Mouse (Mus musculus): ENCODE results near the gene Aldh1a3.
A peak's percentile ranks its signal among the peaks of the same experiment; 100 is the strongest.

The Aldh1a3 gene

GRCm38 (mm10) chr7:66427437-66428161 is at the start of gene Aldh1a3:
TSS of gene Aldh1a3 (minus strand) at chr7:66427517.
- no peak for DNase-seq

GRCm38 (mm10) chr7:66476289-66476688 is 49.0 kb upstream of the Aldh1a3 start:
- DNase-seq: no peak

DNA sequence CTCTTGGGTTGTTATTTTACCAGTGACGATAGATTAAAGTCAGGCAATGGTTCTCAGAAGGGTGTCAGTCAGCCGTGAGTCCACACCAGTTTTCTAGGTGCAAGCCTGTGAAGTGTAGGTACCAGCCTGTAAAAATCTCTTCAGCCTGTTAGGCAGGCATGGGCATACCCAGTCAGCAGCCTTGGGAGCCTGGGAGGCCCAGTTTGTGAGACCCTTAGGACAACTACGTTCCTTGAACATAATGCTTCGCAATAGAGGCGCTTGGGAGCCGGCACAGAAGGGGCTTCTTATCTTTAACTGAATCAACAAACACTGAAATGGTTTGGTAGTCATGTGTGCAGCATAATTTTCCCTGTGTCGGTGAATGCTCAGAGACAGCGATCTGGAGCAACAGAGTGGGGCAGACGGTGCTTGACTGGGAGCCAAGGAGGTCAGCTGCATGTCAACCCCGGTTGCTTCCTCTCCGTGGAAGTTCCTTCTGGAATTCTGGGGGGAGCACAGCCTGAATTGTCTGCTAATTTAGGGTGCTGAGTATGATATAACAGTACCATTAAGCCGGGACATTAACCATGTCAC is 44.4 kb upstream of the Aldh1a3 start:
- no peak for DNase-seq

- no peak for DNase-seq
Observed at GRCm38 (mm10) chr7:66466641-66467040, 39.3 kb upstream of the Aldh1a3 start.

GRCm38 (mm10) chr7:66465241-66465640 is 37.9 kb upstream of the Aldh1a3 start:
- DNase-seq: no peak

DNA sequence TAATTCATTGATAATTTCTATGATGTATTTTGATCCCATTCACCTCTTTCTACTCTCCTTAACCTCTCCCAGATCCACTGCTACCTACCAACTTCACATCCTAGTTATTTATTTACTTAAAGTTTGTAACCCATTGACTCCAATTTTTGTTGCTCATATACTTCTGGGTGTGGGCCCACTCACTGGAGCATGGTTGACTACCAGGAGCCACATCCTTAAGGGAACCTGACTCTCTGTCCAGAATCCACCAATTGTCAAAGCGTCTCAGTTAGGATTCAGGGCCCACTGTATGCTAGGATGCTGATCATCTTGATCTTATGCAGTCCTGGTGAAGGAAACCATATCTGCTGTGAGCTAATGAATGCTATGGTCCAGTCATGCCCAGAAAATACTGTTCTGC is 35.8 kb upstream of the Aldh1a3 start:
- DNase-seq: no peak

DNA sequence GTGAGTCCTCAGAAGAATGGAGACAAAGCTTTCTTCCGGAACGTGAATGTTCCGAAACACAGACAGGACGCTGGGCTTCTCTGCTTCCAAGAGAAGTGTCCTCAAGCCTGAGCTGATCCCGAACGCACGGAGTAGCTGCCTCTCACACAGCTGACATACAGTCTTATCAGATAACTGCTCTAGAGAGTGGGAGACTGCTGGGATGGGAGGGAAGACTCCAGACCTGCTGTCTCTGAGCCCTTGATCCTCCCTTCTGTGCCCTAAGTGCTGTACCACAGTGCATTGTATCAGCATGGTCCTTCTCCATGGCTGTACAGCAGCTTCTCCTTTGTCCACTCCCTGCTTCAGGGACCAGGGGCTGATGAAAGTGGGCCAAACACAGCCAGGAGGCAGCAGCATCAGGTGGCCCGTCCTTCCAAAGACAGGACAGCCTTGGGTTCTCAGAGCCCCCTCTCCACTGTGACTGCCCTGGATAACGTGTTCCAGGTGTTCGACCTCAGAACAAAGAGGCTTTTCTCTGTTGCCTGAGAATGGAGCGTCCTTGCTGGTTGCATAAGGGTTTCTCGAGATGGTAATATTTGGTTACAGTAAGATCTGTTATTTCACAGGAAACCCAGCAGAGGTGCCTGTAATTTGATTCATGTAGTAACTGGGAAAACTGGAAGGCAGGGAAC is 24.4 kb upstream of the Aldh1a3 start:
- DNase-seq: no peak

DNA sequence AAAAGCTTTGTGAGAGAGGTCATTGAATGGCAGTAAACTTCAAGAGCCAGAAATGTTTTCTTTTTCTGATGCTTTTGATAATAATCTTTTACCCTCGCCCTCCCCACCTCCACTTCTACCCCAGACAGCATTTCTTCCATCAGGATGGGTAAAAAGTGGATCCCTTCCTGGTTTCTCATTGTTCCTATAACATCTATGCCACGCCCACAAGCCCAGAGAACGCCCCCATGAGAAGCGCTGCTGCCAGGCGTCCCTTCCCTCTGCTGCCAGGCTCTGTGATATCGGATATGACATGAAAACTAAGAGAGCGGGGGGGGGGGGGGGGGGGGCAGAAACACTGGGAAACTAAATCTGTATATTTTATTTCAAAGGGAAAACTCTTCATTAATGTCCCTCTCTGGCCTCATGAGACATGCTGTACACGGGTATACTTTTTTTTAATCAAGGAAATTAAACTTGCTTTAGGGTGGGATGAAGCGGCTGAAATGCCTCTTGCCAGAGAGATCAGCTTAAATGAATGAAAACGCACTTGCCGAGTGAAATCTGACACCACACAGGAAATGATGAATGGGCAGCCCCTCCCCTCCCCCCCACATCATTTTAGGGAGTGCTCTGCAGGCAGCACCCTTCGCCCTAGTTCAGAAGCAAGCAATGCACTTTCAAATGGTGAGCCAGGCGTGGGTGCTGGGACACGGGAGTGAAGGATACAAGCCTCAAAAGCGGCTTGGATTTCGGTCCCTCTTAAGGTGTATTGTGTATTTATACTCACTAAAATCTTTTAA is 22.8 kb upstream of the Aldh1a3 start:
- no peak for DNase-seq

- DNase-seq: no peak
Observed at GRCm38 (mm10) chr7:66448786-66449540, 21.6 kb upstream of the Aldh1a3 start.

DNA sequence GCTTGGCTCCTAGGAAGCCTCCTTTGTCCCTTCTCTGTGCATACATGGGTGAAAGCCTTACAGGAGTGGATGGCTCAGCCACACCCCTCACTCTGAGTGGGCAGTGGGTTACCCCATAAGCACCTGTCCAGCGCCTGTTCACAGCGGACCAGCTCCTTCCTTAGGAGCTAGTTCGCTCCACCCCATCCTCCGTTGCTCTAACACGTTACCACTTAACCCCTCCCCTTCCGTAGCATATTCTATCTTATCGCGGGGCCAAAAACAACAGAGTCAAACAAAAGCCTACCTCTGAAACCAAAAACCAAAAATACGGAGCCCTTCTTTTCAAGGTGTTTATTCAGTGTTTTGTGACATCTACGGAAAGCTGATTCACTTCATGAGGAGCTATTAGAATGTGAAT is 21.0 kb upstream of the Aldh1a3 start:
- DNase-seq: no peak

DNA sequence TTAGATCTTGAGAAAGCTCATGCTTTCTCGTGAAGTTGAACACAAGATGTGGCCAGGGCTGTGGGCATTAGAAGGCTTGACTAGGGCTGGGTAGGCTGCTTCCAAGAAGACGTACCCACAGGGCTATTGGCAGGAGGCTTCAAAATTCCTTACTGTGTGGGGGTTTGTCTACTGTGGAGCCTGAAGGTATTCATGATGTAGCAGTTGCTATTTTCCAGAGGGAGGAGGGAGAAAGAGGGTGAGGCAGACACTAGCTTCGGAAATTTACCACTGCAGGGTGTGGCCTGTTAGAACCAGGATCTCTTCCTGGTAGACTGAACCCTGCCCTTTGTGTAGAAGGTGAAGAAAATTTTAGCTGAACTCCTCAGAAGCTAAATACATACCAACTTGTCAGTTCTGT is 19.5 kb upstream of the Aldh1a3 start:
- DNase-seq: no peak

DNA sequence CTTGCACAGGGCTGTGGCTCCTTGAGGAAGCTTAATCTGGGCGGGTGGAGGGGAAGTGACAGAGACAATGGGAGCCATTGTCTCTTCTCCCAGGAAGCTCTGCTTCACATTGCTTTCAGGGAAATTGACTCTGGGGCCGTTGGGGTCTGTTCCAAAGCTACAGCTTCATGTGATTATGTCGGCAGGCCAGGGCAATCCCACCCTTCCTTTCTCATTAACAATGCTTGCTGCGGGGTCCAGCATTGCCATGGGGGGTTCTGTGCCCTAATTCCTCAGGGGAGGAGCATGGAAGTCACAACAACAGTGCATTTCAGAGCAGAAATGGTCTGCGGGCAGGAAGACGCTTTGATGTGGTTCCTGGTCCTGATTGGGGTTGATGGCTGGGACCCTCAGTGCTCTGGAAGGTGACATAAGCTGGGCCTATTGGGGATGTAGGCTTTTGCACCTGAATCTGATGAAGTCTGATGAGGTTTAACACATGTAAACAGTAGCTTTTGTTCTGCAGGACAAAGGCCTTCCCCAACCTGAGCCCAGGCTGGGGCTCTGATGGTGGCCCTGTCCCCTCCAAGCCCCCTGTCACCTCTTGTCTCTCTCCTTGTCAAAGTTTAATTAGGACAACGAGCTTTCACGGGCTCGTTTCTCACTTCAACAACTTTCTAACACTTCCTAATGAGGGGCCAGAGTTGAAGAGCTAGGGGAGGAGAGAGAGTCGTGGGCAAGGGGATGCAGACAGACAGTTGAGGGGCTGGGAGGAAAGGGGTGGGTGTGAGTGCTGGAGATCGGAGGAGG is 18.0 kb upstream of the Aldh1a3 start:
- DNase-seq: no peak

DNA sequence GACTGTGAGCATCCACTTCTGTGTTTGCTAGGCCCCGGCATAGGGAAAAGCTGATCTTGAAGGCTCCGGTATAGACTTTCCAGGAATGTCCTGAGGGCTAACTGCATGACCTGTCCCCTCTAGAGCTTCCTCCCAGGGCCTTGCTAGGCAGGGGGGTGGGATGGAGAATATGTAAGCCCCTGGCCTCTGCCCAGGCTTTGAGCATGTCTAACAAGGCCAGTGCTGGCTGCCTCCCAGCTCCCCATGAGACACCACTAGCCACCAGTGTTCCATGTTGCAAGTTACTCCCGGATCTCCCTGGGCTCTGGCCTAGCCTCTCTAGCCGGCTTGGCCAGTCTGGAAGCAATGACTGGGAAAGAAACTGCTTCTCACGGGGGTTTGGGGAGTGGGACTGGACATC is 17.4 kb upstream of the Aldh1a3 start:
- no peak for DNase-seq

DNA sequence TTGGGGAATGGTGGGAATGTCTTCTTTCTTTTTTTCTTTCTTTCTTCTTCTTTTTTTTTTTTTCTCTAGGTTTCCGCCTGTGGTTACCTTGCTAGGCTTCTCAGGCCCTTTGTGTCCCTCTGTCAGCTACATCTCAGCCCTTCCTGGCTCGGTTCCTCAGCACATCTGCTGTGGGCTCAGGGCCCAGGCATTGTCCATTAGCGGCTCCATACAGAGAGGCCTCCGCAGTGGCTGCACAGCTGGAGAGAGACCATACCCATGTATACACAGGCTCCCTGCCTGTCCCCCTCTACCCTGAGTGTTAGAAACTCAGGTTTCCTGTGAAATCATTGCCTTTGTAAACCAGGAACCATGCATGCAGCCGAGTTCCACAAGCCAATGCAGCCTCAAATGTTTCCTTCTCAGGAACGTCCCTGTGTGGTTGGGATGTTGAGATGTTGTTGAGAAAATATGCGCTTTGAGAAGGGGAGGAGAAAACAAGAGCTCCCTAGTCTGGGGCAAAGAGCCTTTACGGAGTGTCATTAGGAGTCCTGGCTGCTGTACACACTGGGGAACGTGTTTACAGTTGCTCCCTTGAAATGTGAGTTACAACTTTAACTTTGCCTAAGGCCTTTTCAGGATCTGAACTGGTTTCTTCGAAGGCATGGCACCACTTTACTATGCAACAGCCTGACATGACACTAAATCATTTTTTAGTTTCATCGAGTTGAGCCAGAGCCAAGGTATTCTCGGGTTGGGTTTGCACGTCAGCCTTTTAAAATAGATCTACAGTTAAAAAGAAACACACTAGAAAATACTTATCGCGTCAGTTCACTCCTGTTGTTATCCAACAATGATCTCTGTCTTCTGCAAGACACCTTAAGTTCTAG is 15.4 kb upstream of the Aldh1a3 start:
- no peak for DNase-seq

DNA sequence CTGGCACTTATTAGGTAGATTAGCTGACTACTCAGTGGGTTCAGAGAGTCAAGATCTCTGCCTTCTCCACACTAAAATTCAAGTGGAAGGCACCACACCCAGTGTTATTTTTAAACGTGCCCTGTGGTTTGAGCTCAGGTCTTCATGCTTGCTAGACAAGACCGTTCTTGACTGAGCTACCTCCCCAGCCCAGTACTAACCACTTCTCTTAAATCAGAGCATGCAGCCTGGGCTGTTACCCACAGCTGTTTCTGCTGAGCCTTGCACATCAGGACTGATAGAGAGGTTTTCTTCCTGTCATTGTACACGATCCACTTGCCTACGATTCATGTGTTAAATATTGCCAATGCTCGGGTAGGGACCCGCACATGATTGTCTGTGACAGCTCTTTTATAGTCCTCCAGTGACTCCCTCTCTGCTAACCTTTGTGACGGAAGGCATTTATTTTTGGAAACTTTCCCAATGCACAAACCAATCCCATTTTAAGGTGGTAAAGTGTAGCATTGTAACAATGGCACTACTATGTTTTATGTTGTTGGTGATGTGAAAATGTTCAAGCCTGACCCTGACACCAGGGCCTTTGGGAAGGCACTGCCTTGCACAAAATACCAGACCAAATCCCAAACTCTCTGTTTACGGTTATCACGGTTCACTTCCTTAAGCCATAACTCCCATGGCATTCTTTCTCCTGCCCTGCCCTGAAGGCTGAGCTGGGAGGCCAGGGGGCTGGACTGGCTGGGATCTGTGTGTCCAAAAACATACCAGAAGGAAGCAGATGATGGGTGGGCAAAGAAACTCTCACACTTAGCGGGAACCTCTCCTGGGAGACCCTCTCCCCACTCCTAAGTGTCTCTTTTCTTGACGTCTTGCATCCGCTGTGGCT is 11.7 kb upstream of the Aldh1a3 start:
- DNase-seq: no peak

- DNase-seq: peak; percentile 68
Observed at GRCm38 (mm10) chr7:66434453-66434935, 7.2 kb upstream of the Aldh1a3 start.

- no peak for DNase-seq
Observed at GRCm38 (mm10) chr7:66427053-66427436, 272 bp downstream of the Aldh1a3 start.

DNA sequence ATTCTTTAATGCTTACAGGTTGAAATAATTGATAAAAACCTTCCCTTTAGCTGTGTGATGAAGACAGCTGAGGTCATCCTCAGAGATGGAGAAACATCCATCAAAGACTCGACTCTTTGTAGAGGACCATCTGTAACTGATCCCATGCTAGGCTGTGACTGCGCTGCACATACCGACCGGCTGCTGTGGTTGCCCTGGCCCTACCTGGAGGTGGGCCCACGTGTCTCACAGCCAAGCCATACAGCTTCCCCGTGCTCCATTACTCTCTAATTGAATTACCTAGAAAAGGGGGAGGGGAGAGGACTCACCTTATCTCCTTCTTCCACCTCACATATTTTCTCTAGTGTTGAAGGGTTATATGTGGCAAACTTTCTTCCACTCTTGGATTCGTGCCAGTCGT is 5.4 kb downstream of the Aldh1a3 start:
- no peak for DNase-seq

DNA sequence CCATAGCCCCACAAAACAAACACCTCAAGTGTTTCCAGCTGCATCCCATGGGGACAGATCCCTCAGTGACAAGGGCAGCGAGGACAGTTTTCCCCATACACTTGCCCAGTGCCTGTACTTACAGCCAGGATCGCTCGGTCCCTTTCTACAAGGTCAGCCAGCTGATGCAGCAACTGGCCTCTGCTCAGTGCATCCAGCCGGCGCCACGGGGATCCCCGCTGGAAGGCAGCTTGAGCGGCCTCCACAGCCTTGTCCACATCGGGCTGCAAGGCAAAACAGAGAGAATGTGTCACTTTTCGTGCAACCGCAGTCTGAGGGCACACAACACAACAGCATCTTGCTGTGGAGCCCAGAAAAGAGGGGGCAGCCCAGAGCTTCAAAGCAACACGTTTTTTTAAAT is 8.3 kb downstream of the Aldh1a3 start:
- no peak for DNase-seq

- no peak for DNase-seq
Observed at GRCm38 (mm10) chr7:66416829-66417228, 10.5 kb downstream of the Aldh1a3 start.
